Mouse (Mus musculus) limb, embryonic 10.5 days (tissue): ENCODE results near the gene B3gat3. TPM values are rescaled to one million over a fixed set of nuclear protein-coding genes. Genes with fewer than 3 reads are reported as not detected.
A peak's percentile ranks its signal among the peaks of the same experiment; 100 is the strongest.
"Not testable (repeated sequence)": the region's sequence is repeated elsewhere in the genome, so short reads cannot be mapped to it uniquely, and the experiment has no call there.

Source experiments
- DNase-seq: peaks from one replicate; pipeline ENCODE4 v3.0.0-alpha.2; 2017; ENCODE audit warnings: low spot score
- H3K27ac ChIP-seq: fragments of 300-500 bp; sonication (generic); 2 replicates; pipeline ENCODE4 v1.5.1; 2016; ENCODE audit warnings: mild to moderate bottlenecking
- H3K27me3 ChIP-seq: fragments of 300-500 bp; sonication (generic); 2 replicates; pipeline ENCODE4 v1.6.1; 2016; ENCODE audit warnings: low read depth, mild to moderate bottlenecking; ENCODE audit not compliant: poor library complexity, severe bottlenecking
- H3K36me3 ChIP-seq: fragments of 300-500 bp; sonication (generic); 2 replicates; pipeline ENCODE4 v1.6.1; 2016; ENCODE audit warnings: mild to moderate bottlenecking, moderate library complexity
- H3K4me1 ChIP-seq: fragments of 300-500 bp; sonication (generic); 2 replicates; pipeline ENCODE4 v1.6.1; 2016
- H3K4me3 ChIP-seq: fragments of 300-500 bp; sonication (generic); 2 replicates; pipeline ENCODE4 v1.5.1; 2016; ENCODE audit warnings: mild to moderate bottlenecking, moderate library complexity
- H3K9me3 ChIP-seq: fragments of 300-500 bp; sonication (generic); replicated peaks from 2 replicates; pipeline ENCODE4 v1.6.1; 2016; ENCODE audit warnings: mild to moderate bottlenecking
- WGBS: fragments of 180-500 bp; shearing (Covaris S2); methylation state at CpG from one replicate; pipeline ENCODE4 v1.1.7; 2016; 5-methylcytosine and 5-hydroxymethylcytosine counted together
- polyA plus RNA-seq: library from polyadenylated mRNA; unstranded; fragments of >200 nt; fragmentation: Nextera tagmentation; extraction: Ambion mirVana; gene quantifications from 2 replicates; pipeline ENCODE4 v1.2.1, GENCODE M21; 2016

Gene B3gat3
- polyA plus RNA-seq: 47.0 and 48.1 TPM in 2 replicates

DNA sequence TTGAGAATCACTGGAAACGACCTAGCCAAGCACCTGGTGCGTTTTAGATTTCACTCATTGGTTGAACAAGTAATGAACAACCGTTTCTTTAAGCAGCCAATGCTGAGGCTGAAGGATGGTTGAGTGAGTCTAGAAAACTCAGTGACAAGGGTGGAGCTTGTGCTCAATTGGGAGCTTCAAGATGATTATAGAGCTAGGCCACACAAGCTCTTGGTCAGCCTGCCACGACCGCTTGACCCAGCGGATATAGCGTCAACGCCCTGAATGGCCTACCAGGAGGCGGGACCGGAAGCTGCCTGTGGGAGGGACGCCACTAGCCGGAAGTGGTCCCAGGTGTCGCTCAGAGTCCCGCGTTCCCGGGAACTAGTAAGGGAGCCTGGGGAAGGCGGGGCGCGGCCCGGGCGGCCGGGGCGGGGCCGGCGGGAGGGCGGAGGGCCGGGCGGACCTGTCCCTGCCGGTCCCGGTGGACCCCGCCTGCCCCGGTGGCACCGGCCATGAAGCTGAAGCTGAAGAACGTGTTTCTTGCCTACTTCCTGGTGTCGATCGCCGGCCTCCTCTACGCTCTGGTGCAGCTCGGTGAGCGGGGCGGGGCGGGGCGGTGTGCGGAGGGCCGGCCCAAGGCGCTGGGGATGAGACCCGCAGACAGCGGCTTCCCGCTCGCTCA is at the start of gene B3gat3:
Gene B3gat3, plus strand, starts transcription at position 302 of the 664 bp plus-strand sequence.
- WGBS: 3% methylated on average over 50 of the region's 50 CpGs
- H3K4me1 ChIP-seq: peaks cover 16% of the 10 kb centered on the region
- peak; percentile 98 for DNase-seq
- peak within 1 kb of the TSS; percentile 85 for H3K4me3 ChIP-seq
- no peaks in the 10 kb centered on the region for H3K9me3 ChIP-seq
- H3K27ac ChIP-seq: peak within 1 kb of the TSS; percentile 90
- no peaks in the 10 kb centered on the region for H3K27me3 ChIP-seq
- H3K36me3 ChIP-seq: peaks cover 45% of the 10 kb centered on the region

- Histone ChIP-seq H3K36me3 (peaks cover 28% of the 10 kb centered on the region), H3K4me3 (peak overlapping the region; percentile 96), H3K27ac (peak overlapping the region; percentile 93; the same call in 1 of the 2 replicates)
- DNase-seq, H3K4me1 ChIP-seq, H3K27me3 ChIP-seq, H3K9me3 ChIP-seq: not testable (repeated sequence)
- WGBS: 74% methylated on average over 3 of the region's 3 CpGs
These were observed 49.8 kb upstream of the B3gat3 start for GRCm38 (mm10) chr19:8870381-8870780.

DNA sequence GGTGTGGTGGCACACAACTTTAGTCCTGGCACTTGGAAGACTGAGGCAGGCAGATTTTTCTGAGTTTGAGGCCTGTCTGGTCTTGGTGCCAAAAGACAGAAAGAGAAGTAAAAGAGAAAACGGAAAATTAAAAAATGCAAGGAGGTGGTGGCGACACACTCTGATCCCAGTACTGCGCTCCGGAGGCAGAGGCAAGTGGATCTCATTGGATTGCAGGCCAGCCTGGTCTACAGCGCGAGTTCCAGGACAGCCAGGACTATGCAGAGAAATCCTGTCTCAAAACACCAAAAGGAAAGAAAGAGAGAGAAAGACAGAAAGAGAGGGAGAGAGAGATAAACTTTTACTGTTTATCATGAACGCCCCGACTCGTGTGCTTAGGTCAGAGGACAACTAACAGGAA is 49.3 kb upstream of the B3gat3 start:
- no peaks in the 10 kb centered on the region for H3K9me3 ChIP-seq
- DNase-seq: no peak
- peaks cover 33% of the 10 kb centered on the region for H3K36me3 ChIP-seq
- no peaks in the 10 kb centered on the region for H3K27me3 ChIP-seq
- H3K4me1 ChIP-seq: peaks cover 10% of the 10 kb centered on the region
- WGBS: 64% methylated on average over 9 of the region's 9 CpGs
- peak overlapping the region; percentile 96 for H3K4me3 ChIP-seq
- peak overlapping the region; percentile 93 for H3K27ac ChIP-seq

DNA sequence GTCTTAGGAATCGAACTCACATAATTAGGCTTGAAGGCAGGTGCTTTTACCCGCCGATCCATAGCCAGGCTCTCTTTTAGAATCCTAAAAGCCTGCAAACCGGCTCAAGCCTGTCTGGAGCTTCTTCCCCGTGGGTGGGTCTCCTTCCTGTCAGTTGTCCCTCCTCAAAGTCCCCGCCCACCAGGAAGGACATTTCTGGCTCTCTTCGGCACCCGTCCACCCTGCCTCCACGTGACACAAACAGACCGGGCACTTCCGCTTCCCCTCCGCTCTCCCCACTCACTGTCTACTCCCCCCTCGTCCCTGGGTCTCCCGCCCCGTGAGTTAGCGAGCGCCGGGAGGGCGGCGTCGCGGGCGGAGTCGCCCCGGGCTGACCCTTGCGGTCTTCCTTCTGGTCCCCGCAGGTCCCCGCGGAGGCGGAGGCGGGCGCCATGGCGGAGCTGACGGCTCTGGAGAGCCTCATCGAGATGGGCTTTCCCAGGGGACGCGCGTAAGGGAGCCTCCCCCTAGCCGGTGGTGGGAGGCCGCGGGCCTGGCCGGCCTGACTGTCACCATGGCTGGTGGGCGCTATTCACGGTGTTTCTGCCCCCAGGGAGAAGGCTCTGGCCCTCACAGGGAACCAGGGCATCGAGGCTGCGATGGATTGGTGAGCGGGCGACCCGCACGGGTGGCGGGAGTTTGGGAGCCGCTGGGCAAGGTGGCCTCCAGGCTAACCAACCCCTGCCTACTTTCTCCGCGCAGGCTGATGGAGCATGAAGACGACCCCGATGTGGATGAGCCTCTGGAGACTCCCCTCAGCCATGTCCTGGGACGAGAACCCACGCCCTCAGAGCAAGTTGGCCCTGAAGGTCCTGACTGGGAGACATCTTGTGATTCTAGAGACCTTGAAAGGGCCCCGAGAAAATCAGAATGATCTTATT is 48.6 kb upstream of the B3gat3 start, which contains the start of gene Ubxn1:
Gene Ubxn1, plus strand, starts transcription at position 230 of the 920 bp plus-strand sequence.
- WGBS: 1% methylated on average over 59 of the region's 59 CpGs
- Histone ChIP-seq H3K27ac (peak within 1 kb of the TSS; percentile 93), H3K36me3 (peaks cover 40% of the 10 kb centered on the region), H3K4me1 (peaks cover 10% of the 10 kb centered on the region), H3K27me3 (no peaks in the 10 kb centered on the region), H3K4me3 (peak within 1 kb of the TSS; percentile 96), H3K9me3 (no peaks in the 10 kb centered on the region)
- DNase-seq: peak; percentile 97

DNA sequence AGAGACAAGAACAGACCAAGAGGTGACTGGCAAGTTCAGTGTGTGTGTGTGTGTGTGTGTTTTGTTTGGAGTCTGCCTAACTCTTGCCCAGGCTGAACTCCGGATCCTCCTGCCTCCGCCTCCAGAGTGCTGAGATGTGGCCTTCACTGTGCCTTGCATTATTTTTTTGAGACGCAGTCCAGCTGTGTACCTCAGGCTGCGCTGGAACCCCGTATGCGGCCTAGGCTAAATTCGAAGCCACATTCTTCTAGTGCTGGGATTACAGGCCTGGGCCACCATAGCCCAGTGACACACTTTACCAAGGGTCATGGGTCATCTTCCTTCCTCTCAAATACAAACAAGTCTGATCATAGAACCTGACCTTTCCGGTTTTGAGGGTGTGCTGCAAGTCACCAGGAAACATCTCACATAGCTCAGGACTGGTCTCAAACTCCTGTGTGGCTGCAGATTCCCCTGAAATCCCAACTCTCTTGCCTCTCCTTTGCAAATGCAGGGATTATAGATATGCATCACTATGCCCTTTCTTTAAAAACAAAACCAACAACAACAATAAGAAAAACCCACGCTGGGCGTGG is 47.8 kb upstream of the B3gat3 start:
- Histone ChIP-seq H3K36me3 (peaks cover 48% of the 10 kb centered on the region), H3K4me1 (peaks cover 10% of the 10 kb centered on the region), H3K4me3 (peak overlapping the region; percentile 96), H3K27ac (peak overlapping the region; percentile 93), H3K9me3 (no peaks in the 10 kb centered on the region), H3K27me3 (no peaks in the 10 kb centered on the region)
- 78% methylated on average over 10 of the region's 10 CpGs for WGBS
- DNase-seq: no peak

GRCm38 (mm10) chr19:8875031-8875430 is 45.1 kb upstream of the B3gat3 start:
- Histone ChIP-seq H3K27ac (no peak overlapping the region), H3K9me3 (no peaks in the 10 kb centered on the region), H3K36me3 (peaks cover 65% of the 10 kb centered on the region), H3K27me3 (no peaks in the 10 kb centered on the region), H3K4me1 (peaks cover 16% of the 10 kb centered on the region), H3K4me3 (no peak overlapping the region)
- 96% methylated on average over 7 of the region's 7 CpGs for WGBS
- DNase-seq: no peak

DNA sequence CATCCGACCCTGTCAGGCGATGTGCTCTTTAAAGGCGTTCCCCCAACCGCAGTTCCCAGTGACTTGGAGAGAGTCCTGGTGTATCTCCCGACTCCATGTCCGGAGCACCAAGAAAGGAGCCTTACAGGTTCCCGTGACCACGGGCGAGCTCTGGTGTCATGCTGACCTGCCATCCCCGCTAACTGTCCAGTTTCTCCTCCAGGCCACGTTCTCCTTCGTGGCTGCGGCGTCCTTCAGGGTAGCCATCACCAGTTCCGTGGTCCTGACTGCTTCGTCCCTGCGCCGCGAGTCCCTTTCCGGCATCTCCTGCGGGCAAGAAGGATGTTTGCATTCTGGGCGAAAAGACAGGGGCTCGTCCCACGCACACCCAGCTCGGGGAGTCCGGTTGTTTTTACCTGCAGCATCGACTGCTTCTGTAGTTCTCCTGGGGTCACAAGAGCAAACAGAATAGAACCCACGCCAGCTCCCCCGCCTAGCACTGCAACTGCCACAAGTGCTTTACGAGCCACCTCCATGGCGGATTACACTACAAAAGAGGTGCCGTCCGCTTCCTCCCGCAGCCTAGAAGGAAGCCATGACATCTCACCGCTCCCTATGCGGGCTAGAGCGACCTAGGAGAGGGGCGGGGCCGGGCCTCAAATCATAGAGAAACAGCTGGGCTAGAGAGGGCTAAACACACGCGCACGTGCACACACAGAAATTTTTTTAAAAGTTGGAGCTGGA is 39.7 kb upstream of the B3gat3 start, which contains the start of gene Uqcc3:
Gene Uqcc3, minus strand, starts transcription at position 613 of the 723 bp plus-strand sequence.
- Histone ChIP-seq H3K4me3 (peak within 1 kb of the TSS; percentile 84), H3K4me1 (peaks cover 10% of the 10 kb centered on the region; the same call in 1 of the 2 replicates), H3K27me3 (no peaks in the 10 kb centered on the region), H3K9me3 (no peaks in the 10 kb centered on the region), H3K27ac (peak within 1 kb of the TSS; percentile 92), H3K36me3 (peaks cover 36% of the 10 kb centered on the region)
- DNase-seq: peak; percentile 84
- WGBS: under 1% methylated on average over 42 of the region's 42 CpGs

GRCm38 (mm10) chr19:8881034-8881392 is 39.2 kb upstream of the B3gat3 start:
- H3K4me1 ChIP-seq: peaks cover 10% of the 10 kb centered on the region; the same call in 1 of the 2 replicates
- H3K4me3 ChIP-seq: peak overlapping the region; percentile 84
- no peaks in the 10 kb centered on the region for H3K27me3 ChIP-seq
- H3K36me3 ChIP-seq: peaks cover 31% of the 10 kb centered on the region
- peak overlapping the region; percentile 92 for H3K27ac ChIP-seq
- DNase-seq: no peak
- no peaks in the 10 kb centered on the region for H3K9me3 ChIP-seq
- WGBS: 18% methylated on average over 3 of the region's 3 CpGs

DNA sequence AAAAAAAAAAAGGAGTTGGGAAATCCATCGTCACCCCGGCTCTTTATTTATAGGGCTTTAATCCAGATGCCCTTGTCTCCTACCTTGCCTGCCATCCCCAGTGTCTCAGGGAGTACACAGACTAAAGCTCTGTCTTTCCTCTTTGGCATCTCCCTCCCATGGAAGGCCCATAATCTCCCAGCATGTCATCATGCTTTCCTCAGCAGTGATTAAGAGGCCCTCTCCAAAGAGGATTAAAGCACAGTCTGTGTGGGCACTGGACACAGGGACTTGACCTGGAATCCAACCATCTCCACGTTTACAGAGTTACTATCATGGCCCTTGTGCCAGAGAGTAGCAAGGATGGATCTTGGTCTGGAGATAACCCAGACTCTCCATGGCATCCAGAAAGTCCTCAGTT is 36.6 kb upstream of the B3gat3 start, which contains the start of the genes Lbhd1 and Gm49403:
Gene Lbhd1, plus strand, starts transcription at position 117 of the 400 bp plus-strand sequence.
Gene Gm49403, plus strand, starts transcription at position 315 of the 400 bp plus-strand sequence.
- Histone ChIP-seq H3K27ac (no peak within 1 kb of the TSS), H3K4me1 (peaks cover 18% of the 10 kb centered on the region), H3K9me3 (no peaks in the 10 kb centered on the region), H3K4me3 (no peak within 1 kb of the TSS), H3K36me3 (peaks cover 11% of the 10 kb centered on the region; the same call in 1 of the 2 replicates), H3K27me3 (no peaks in the 10 kb centered on the region)
- 91% methylated on average over 3 of the region's 3 CpGs for WGBS
- no peak for DNase-seq

DNA sequence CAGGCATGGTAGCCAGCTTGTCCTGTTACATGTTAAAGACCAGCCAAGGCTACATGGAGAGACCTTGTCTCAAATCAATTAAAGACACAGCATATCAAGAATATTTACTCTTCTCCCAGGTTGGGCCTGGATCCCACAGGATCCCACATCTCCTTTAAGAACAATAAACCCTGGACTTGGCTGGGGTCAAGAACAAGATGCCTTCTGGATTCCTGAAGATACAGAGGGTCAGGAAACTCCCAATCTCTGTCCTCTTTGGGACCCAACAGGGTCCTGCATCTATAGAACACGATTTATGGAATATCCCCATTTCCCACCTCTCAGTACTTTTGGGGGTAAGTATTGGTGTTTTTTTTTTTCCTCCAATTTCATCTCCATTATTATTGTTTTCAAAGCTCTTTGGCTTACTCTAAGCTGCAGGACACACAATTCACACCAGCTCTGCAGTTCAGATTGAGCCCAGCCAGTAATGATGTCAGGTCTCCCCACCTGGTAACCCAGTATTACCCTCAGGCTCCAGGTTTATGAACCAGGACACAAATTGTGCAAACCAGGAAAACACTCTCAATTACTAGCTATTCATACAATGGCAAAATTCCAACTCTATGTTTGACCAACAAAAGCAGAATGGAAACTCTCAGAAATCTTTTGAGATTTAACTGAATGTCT is 33.1 kb upstream of the B3gat3 start:
- Histone ChIP-seq H3K27ac (peak overlapping the region; percentile 93), H3K36me3 (peaks cover 20% of the 10 kb centered on the region)

DNA sequence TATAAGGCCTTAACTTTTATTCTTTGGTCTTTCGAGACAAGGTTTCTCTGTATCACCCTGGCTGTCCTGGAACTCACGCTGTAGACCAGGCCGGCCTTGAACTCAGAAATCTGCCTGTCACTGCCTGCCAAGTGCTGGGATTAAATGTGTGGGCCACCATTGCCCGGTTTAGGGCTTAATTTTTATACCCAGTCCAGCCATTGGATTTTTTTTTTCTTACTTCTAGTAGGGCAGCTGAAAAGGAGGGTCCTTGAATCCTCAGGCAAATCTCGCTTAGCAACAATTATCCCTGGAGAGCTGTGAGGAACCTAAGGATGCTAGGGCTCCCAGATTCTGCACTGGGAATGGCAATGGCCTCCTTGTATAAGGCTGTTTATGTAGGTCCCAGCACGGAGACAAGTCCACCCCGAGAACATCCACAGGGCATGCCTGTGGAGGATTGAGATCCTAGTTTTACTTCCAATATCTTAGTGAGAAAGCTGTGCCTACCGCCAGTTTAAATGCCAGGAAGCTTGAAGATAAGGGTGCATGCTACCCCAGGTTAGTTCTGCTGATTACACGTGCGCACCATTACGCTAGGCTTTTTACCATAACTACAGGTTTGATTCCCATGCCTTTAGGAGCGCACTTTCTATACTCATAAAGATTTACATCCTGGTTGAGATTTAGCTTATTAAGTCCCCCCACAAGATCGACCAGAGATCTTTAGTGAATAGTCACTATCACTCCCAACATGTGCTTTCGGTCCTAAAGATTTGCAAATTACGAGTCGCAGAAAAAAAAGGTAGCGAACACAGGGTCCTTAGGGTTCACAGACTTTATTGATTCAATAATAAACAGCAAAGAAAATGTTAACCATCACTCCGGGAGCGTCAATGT is 32.4 kb upstream of the B3gat3 start:
- Histone ChIP-seq H3K27ac (peak overlapping the region; percentile 93), H3K9me3 (no peaks in the 10 kb centered on the region), H3K4me1 (peaks cover 14% of the 10 kb centered on the region), H3K27me3 (no peaks in the 10 kb centered on the region), H3K36me3 (peaks cover 21% of the 10 kb centered on the region), H3K4me3 (peak overlapping the region; percentile 68)
- no peak for DNase-seq
- WGBS: 17% methylated on average over 19 of the region's 19 CpGs

More for the DNA sequence above, 33.1 kb upstream of the B3gat3 start:
- H3K4me1 ChIP-seq: peaks cover 14% of the 10 kb centered on the region
- no peaks in the 10 kb centered on the region for H3K27me3 ChIP-seq
- no peaks in the 10 kb centered on the region for H3K9me3 ChIP-seq
- DNase-seq: no peak
- 37% methylated on average over 1 of the region's 1 CpGs for WGBS
- H3K4me3 ChIP-seq: peak overlapping the region; percentile 68
